In the genomic region with DNA sequence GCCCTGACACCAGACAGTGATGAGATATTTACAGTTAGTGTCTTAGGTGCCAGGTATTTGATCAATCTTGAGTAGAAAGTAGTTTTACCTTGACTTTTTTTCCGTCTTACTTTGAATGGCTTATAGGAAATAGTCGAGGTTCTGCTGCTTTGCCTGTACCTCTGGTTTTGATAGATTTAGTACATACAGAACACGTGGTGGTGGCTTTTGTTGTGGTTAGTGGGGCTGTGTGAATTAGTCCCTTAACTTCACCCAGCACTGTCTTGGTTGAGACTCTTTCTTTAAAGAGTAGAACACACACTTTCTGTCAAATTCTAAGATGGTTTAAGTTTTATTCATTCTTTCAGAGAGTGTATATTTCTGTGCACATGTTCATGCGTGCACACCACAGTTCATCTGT, we compare ENCODE assay signal across 20 mouse cellular contexts. TPM values are rescaled to one million over a fixed set of nuclear protein-coding genes. Genes with fewer than 3 reads are reported as not detected.
DNase-seq lines count a peak whose midpoint lies in the region; ATAC-seq lines count a peak whose summit lies in the region.
"Had no signal": no experiment of that assay in that cellular context is flagged by ENCODE, and none has a peak within 500 bp of the region (broad histone marks: within the 10 kb centered on the region; RNA-seq: fewer than 3 reads in every experiment).

No protein-coding gene starts in this region.

- peak; percentile 93 for ATAC-seq in CD4-positive, CD25-positive, alpha-beta regulatory T cell, adult 4 months
- ATAC-seq in common myeloid progenitor, adult 5-6 weeks (replicated peaks; ENCODE audit: low read depth, poor library complexity, severe bottlenecking), result 0 out of 2 replicates have a peak, but pooled peaks have one; percentile 27
- ATAC-seq: forebrain, embryonic 14.5 days; forebrain, postnatal 0 days; intestine, embryonic 15.5 days had no signal

- DNase-seq in thymus, postnatal 14 days, result peak; percentile 59
- no peak for DNase-seq in thymus, postnatal 4 days
- peak; percentile 54 for DNase-seq in thymus, postnatal 25 days
- DNase-seq in cerebellum, adult 9-11 months, result no peak
- DNase-seq in heart, postnatal 25 days (ENCODE audit: low spot score), result no peak
- no peak for DNase-seq in right cerebral cortex, postnatal 4 days
- DNase-seq: adrenal gland, postnatal 10 days; cerebellum, adult 11 months; cerebellum, adult 2 months; cerebellum, postnatal 10 days; cerebellum, postnatal 36 days; forebrain, postnatal 0 days; gastrocnemius, postnatal 25 days; heart, adult 18-20 months; heart, postnatal 10 days; heart, postnatal 4 days had no signal

- intact Hi-C loops in heart, postnatal 25 days (cut with DNase I), result no loop called here

RNA-seq across cellular contexts. Expression of gene Med13l, which starts 41.0 kb away (rescaled TPM):
- 10 to 100 TPM; 22.0 to 25.3 TPM for polyA plus RNA-seq in CD4-positive, CD25-positive, alpha-beta regulatory T cell, adult 4 months (2017; shearing (Covaris generic))
- total RNA-seq in common myeloid progenitor, adult 5-6 weeks (2017), result 33.1 and 49.7 TPM in 2 replicates
- total RNA-seq in heart, postnatal 25 days (2021), result 10 to 100 TPM; 29.9 to 30.8 TPM

Comparison
In these comparisons a context has a peak if more than half of its experiments do, and no peak if none do; other contexts are left out.
1. DNase-seq: peak in thymus, postnatal 14 days (single experiment) and thymus, postnatal 25 days (single experiment); none in thymus, postnatal 4 days (single experiment), cerebellum, adult 9-11 months (single experiment), heart, postnatal 25 days (single experiment) and right cerebral cortex, postnatal 4 days (single experiment).